Mouse (Mus musculus): ENCODE results near the gene Tekt3. TPM values are rescaled to one million over a fixed set of nuclear protein-coding genes. Genes with fewer than 3 reads are reported as not detected.

Tekt3 gene
- polyA plus RNA-seq, 1 experiment from 2014 or later, result not detected

DNA sequence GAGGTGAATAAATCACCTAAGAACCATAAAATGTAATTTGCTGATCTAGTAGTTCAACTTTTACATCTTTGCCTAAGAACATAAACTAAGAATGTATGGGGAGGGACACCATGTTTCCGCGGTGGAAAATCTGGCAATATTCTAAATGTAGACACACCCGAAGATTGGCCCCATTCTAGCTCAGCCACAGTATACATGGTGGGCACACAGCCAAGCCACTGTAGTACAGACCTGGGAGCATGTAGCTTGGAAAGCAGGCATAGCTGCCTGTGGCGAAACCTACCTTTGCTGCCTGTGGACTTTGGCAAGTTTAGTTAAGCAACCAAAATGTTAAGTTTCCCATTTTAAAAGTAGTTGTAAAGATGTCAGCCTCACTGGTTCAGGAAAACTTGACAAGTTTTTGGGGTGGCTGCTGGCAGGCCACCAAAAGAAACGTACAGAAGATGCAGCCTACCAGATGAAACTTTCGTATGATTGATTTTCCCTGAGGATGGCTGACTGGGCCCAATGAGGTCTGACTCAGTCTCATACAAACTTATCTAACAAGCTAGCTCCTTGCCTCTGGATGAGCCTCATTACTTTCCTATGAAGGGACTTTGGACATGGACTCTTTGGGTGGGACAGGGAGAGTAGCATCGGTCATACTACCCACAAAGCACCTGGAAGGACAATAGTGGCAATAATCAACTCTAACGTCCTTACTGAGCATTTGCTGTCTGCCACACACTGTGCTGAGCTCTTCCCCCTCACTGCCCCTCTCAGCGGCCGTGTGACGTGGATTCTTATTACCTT, 25.8 kb upstream of the Tekt3 start:
- H3K27ac ChIP-seq, result no peak overlapping the region
- ATAC-seq, result no peak
- peaks cover 6% of the 10 kb centered on the region; the same call in 1 of the 2 replicates for H3K9me3 ChIP-seq (replicated peaks)
- H3K27me3 ChIP-seq, result no peaks in the 10 kb centered on the region
- no peak overlapping the region for H3K9ac ChIP-seq
- H3K4me2 ChIP-seq, result no peak overlapping the region
- WGBS, result 82% methylated on average over 11 of the region's 11 CpGs
- no peak overlapping the region for H3K4me3 ChIP-seq
- H3K36me3 ChIP-seq (ENCODE audit: poor library complexity, severe bottlenecking), result no peaks in the 10 kb centered on the region
- H3K4me1 ChIP-seq, result peaks cover 5% of the 10 kb centered on the region; the same call in 1 of the 2 replicates

DNA sequence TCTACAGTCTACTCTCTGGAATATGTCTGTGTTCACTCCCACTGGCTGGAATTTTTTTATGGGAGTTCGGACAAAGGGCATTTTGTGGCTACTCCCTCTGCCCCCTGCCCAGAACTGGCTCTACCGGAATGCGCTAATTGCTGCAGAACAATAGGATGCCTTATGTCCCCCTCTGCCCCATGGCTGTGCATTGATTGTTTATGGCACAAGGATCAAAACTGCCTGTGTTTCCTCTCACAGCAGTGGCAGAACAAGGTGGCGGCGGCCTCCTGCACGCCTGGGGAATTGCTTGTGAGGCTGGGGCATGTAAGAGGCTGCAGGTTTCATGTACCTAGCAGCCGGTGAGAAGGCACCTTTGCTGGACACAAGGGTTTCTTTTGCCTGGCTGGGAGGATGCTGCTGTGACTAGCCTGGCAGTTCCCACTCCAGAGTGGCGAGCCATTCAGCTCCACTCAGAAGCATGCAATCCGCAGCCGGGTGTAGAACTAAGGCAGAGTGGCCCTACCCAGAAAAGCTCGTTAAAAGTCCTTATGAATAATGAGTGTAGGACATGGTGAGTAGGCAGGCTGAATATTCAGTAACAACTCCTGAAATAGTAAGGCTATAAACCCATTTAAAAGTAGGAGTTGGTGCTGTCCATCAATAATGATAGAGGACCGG, 21.3 kb upstream of the Tekt3 start:
- Histone ChIP-seq H3K4me1 (peaks cover 5% of the 10 kb centered on the region; the same call in 1 of the 2 replicates), H3K4me2 (no peak overlapping the region), H3K36me3 (ENCODE audit: poor library complexity, severe bottlenecking) (no peaks in the 10 kb centered on the region), H3K9me3 (replicated peaks) (no peaks in the 10 kb centered on the region), H3K9ac (no peak overlapping the region), H3K4me3 (no peak overlapping the region), H3K27me3 (no peaks in the 10 kb centered on the region), H3K27ac (no peak overlapping the region)
- no peak for ATAC-seq
- 29% methylated on average over 12 of the region's 12 CpGs for WGBS

DNA sequence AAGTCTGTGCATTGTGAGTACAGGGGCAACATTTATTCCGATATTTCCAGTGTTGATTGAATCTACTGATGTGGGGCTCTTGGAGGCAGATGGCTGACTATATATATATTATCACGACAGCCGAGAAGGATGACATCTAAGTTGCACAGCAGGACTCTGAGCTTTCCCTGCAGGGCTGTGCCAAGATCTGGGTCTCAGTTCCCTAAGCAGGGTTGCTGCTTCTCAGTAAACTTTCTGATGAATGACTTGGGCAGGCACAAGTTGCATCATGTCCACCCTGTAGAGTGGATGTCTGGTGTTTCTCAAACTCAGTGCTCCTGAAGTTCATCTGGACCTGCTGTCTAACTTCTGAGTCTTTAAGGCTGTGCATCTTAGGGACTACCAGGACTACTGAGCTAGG, 15.7 kb upstream of the Tekt3 start:
- no peak overlapping the region for H3K27ac ChIP-seq

DNA sequence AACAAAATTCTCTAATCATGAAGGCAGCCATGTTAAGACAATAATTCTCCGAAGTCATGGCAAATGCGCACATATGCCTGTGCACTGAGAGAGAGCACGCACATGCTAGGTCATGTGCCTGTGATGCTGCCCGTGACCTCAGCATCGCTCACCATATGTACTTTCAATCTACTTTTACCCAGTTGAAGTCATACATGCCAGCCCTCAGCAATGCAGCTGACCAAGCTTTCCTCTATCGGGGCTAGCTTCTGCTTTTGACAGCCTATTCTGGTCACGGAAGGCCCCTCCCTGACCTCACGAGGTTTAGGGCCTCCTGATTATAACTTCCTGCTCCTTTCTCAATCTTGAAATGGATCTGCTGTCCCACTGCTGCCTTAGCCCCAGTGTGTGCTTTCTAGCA, 15.1 kb upstream of the Tekt3 start:
- 94% methylated on average over 8 of the region's 8 CpGs for WGBS
- no peak overlapping the region for H3K4me2 ChIP-seq
- no peak for ATAC-seq
- no peaks in the 10 kb centered on the region for H3K36me3 ChIP-seq (ENCODE audit: poor library complexity, severe bottlenecking)
- H3K27ac ChIP-seq, result no peak overlapping the region
- H3K4me1 ChIP-seq, result no peaks in the 10 kb centered on the region
- no peaks in the 10 kb centered on the region for H3K27me3 ChIP-seq
- no peaks in the 10 kb centered on the region for H3K9me3 ChIP-seq (replicated peaks)
- no peak overlapping the region for H3K9ac ChIP-seq
- no peak overlapping the region for H3K4me3 ChIP-seq

More for the DNA sequence above, 15.7 kb upstream of the Tekt3 start:
- Histone ChIP-seq H3K9ac (no peak overlapping the region), H3K9me3 (replicated peaks) (no peaks in the 10 kb centered on the region), H3K36me3 (ENCODE audit: poor library complexity, severe bottlenecking) (no peaks in the 10 kb centered on the region), H3K4me1 (no peaks in the 10 kb centered on the region), H3K4me3 (no peak overlapping the region), H3K27me3 (no peaks in the 10 kb centered on the region), H3K4me2 (no peak overlapping the region)
- WGBS, result 86% methylated on average over 3 of the region's 3 CpGs
- ATAC-seq, result no peak

DNA sequence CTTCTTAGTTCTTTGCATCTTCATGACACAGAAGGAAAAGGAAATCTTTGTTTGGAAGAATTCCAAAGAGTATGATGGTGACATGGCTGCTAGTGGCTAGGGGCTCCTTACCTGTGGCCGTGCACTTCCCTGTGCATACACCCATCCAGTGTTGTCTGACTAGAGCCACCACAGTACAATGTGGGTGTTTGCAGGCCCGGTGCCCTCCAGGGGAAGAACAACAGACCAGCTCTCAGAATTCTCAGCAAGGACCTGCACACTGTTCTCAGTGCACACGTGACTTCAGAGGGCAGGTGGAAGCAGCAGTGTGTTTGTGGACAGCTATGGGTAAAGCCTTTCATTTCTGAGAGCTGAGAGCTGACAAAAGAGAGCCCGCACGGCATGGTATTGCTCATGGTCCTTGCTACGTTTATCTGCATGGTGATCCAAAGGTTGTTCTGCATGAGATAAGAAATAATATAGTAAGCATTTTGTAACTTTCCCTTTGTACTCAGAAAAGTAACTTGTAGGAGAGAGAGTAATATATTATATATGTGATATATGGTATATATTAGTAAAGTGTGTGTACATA, 11.0 kb upstream of the Tekt3 start:
- Histone ChIP-seq H3K9ac (no peak overlapping the region), H3K36me3 (ENCODE audit: poor library complexity, severe bottlenecking) (no peaks in the 10 kb centered on the region), H3K27ac (no peak overlapping the region), H3K27me3 (no peaks in the 10 kb centered on the region), H3K9me3 (replicated peaks) (no peaks in the 10 kb centered on the region), H3K4me2 (no peak overlapping the region), H3K4me1 (no peaks in the 10 kb centered on the region), H3K4me3 (no peak overlapping the region)
- no peak for ATAC-seq
- WGBS, result 90% methylated on average over 6 of the region's 6 CpGs

DNA sequence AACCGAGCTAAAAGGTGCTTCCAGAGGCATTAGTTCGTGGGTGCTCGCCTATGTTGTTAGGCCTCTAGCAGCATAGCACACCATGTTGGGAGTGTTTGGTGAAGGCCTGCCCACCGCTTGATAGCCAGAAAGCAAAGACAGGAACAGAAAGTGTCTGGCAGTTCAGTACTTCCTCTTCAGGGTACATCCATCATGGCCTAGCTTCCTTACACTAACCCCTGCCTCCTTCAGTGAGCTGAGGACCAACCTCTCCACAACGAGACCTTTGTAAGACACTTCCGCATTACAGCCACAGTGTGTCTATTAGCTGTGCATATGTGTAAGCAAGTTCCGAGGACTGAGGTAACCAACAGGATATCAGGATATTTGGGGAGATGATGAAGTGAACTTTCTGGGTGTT, 10.4 kb upstream of the Tekt3 start:
- H3K4me2 ChIP-seq, result no peak overlapping the region
- no peak overlapping the region for H3K27ac ChIP-seq
- no peak overlapping the region for H3K4me3 ChIP-seq
- WGBS, result 90% methylated on average over 7 of the region's 7 CpGs
- no peaks in the 10 kb centered on the region for H3K36me3 ChIP-seq (ENCODE audit: poor library complexity, severe bottlenecking)
- H3K4me1 ChIP-seq, result no peaks in the 10 kb centered on the region
- no peak overlapping the region for H3K9ac ChIP-seq
- ATAC-seq, result no peak
- no peaks in the 10 kb centered on the region for H3K9me3 ChIP-seq (replicated peaks)
- no peaks in the 10 kb centered on the region for H3K27me3 ChIP-seq

DNA sequence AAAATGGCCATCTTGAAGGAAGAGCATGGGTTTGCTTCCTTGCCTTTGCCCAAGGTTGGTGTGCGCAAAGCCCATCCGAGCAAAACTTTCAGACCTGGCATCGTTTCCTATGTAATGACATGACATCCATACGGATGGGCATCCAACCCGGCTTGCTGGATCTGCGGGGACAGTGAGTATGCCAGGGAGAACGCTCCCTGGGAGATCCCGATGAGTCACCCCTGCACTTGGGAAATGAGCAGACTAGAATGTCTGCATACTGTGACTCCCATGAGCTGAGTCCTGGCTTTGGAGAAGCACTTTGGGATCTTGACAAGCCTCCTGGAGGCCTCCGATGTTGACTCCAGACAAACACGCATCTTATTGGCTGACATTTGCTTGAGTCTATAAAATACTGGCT, 9.5 kb upstream of the Tekt3 start:
- H3K36me3 ChIP-seq (ENCODE audit: poor library complexity, severe bottlenecking), result no peaks in the 10 kb centered on the region
- no peak overlapping the region for H3K4me3 ChIP-seq
- H3K4me1 ChIP-seq, result no peaks in the 10 kb centered on the region
- H3K4me2 ChIP-seq, result no peak overlapping the region
- no peak overlapping the region for H3K27ac ChIP-seq
- WGBS, result 96% methylated on average over 10 of the region's 10 CpGs
- H3K27me3 ChIP-seq, result no peaks in the 10 kb centered on the region
- ATAC-seq, result no peak
- no peaks in the 10 kb centered on the region for H3K9me3 ChIP-seq (replicated peaks)
- no peak overlapping the region for H3K9ac ChIP-seq

DNA sequence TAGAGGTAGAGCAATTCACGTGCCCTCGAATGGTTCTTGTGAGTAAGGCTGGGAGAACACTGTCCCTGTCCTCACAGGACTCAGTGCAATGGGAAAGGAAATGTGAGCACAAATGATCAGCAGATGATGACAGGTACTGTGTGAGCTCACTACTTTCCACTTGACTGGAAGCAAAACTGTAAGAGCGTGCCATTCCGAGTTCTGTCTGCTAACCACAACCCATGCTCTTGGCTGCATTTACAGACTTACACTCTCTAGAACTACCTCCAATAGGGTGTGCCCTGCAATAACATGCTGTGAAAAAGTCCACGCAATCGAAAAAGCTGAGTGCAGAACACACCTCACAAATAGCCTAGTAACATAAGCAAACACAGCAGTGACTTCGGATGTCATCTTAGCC, 5.9 kb upstream of the Tekt3 start:
- no peaks in the 10 kb centered on the region for H3K9me3 ChIP-seq (replicated peaks)
- no peak overlapping the region for H3K27ac ChIP-seq
- WGBS, result 90% methylated on average over 7 of the region's 7 CpGs
- H3K27me3 ChIP-seq, result no peaks in the 10 kb centered on the region
- H3K4me1 ChIP-seq, result no peaks in the 10 kb centered on the region
- H3K9ac ChIP-seq, result no peak overlapping the region
- no peak overlapping the region for H3K4me2 ChIP-seq
- H3K4me3 ChIP-seq, result no peak overlapping the region
- ATAC-seq, result no peak
- H3K36me3 ChIP-seq (ENCODE audit: poor library complexity, severe bottlenecking), result no peaks in the 10 kb centered on the region

DNA sequence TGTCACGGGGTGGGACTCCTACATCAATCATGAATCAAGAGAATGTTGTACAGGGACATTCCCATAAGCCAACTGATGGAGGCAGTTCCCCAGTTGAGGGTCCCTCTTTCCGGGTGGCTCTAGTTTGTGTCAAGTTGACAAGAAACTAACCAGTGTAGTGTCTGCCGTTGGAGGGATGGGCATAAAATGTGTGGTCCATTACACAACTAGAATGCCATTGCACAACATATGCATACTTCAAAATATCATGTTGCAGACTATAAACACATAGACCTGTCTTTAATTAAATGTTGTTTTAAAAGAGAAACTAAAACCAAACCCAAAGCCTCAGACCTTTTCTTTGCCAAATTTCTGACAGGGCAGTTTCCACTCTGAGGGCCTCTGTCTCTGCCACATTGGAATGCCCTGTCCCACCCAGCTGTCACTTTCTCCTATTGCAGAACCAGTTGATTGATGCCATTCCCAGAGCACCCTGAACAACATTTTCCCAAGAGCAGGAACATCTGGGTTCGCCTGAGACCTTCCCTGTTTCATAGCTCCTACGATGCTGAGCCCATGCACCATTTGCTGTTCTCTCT, 3.0 kb upstream of the Tekt3 start:
- no peak for ATAC-seq
- H3K4me2 ChIP-seq, result no peak overlapping the region
- H3K9me3 ChIP-seq (replicated peaks), result no peaks in the 10 kb centered on the region
- peaks cover 6% of the 10 kb centered on the region; the same call in 1 of the 2 replicates for H3K27me3 ChIP-seq
- 80% methylated on average over 5 of the region's 5 CpGs for WGBS
- no peaks in the 10 kb centered on the region for H3K36me3 ChIP-seq (ENCODE audit: poor library complexity, severe bottlenecking)
- H3K9ac ChIP-seq, result no peak overlapping the region
- H3K4me1 ChIP-seq, result peaks cover 3% of the 10 kb centered on the region; the same call in 1 of the 2 replicates
- H3K27ac ChIP-seq, result no peak overlapping the region
- no peak overlapping the region for H3K4me3 ChIP-seq

DNA sequence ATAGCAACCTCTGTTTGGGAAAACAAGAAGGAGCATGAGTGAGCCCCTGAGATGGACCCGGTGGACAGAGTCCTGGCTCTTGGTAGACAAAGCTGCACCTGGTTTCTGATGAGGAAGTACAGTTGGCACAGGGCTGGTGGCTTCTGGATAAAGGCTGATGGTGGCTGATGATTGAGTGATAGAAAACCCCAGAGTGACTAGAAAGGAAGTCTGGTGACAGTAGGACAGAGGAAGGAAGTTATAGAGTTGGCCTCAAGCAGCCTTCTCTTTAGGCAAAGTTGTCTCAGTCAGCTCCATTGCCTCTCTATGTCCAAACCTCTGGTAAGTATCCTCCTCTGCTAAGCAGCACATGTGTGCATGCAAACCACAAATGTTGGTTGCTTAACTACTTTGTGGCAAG, 1.5 kb upstream of the Tekt3 start:
- H3K36me3 ChIP-seq (ENCODE audit: poor library complexity, severe bottlenecking), result no peaks in the 10 kb centered on the region
- WGBS, result 93% methylated on average over 1 of the region's 1 CpGs
- ATAC-seq, result no peak

DNA sequence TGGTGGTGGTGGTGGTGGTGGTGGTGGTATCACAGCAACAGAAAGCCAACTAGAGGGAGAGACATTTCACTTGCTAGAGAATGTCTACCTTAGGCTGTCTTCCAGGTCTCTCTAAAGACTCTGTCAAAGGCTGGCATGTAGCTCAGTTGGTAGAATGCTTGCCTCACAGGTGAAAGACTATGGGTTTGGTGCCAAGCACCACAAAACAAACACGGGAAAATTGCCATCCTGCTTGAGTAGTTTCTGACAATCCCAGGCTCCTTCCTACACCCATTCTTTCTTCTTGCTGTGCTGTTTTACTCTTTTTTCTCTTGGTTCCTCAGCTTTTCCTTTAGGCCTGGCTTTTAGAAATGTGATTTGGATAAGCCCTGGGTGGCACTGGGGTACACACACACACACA, 5.1 kb downstream of the Tekt3 start:
- H3K9ac ChIP-seq, result no peak overlapping the region
- no peak overlapping the region for H3K27ac ChIP-seq
- WGBS, result 79% methylated on average over 1 of the region's 1 CpGs
- H3K27me3 ChIP-seq, result no peaks in the 10 kb centered on the region
- H3K36me3 ChIP-seq (ENCODE audit: poor library complexity, severe bottlenecking), result no peaks in the 10 kb centered on the region
- H3K4me3 ChIP-seq, result no peak overlapping the region
- peaks cover 1% of the 10 kb centered on the region; the same call in 1 of the 2 replicates for H3K4me1 ChIP-seq
- H3K9me3 ChIP-seq (replicated peaks), result no peaks in the 10 kb centered on the region
- no peak for ATAC-seq
- H3K4me2 ChIP-seq, result no peak overlapping the region

More for the DNA sequence above, 1.5 kb upstream of the Tekt3 start:
- no peak overlapping the region for H3K27ac ChIP-seq
- no peaks in the 10 kb centered on the region for H3K9me3 ChIP-seq (replicated peaks)
- H3K27me3 ChIP-seq, result peaks cover 6% of the 10 kb centered on the region; the same call in 1 of the 2 replicates
- H3K4me3 ChIP-seq, result no peak overlapping the region
- no peak overlapping the region for H3K4me2 ChIP-seq
- no peak overlapping the region for H3K9ac ChIP-seq
- H3K4me1 ChIP-seq, result peaks cover 3% of the 10 kb centered on the region; the same call in 1 of the 2 replicates

DNA sequence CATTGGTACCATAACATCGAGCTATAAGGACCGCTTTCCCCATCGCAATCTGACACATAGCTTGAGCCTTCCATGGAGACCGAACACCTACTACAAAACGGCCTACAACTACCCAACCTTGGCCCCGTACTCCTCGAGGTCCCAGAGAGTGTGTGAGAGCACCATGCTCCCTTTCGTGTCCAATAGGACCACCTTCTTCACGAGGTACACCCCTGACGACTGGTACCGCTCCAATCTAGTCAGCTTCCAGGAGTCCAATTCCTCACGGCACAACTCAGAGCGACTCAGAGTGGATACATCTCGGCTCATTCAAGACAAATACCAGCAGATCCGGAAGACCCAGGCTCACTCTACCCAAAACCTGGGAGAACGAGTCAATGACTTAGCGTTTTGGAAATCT, 8.6 kb downstream of the Tekt3 start:
- Histone ChIP-seq H3K4me2 (no peak overlapping the region), H3K4me1 (no peaks in the 10 kb centered on the region), H3K27me3 (no peaks in the 10 kb centered on the region), H3K9me3 (replicated peaks) (no peaks in the 10 kb centered on the region), H3K36me3 (ENCODE audit: poor library complexity, severe bottlenecking) (no peaks in the 10 kb centered on the region), H3K9ac (no peak overlapping the region), H3K27ac (no peak overlapping the region), H3K4me3 (no peak overlapping the region)
- no peak for ATAC-seq
- WGBS, result 89% methylated on average over 17 of the region's 17 CpGs

All from forebrain, embryonic 13.5 days (tissue).